Mouse (Mus musculus): Measurements from ENCODE around the gene Epb41l3. TPM values are rescaled to one million over a fixed set of nuclear protein-coding genes. Genes with fewer than 3 reads are reported as not detected.

The Epb41l3 gene
- polyA plus RNA-seq, 1 experiment from 2014 or later, result 125 TPM

DNA sequence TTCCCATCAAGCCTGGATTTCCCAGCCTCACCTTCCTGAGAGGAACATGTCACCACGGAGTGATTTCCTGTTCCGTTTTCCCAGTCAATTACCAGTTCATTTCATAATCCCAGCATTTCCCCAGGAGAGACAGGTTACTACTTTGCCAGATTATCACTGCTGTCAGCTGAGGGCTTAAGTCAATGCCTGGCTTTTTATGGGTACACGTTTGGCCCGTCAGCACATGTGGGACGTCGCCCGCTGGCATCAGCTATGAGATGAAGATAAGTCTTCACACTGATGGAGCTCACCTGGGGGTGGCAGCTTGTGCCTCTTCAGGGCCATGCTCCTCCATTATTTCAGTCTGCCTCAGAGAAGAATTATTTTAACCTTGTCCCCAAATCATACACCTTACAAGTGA, 145.4 kb downstream of the Epb41l3 start:
- Histone ChIP-seq H3K4me3 (replicated peaks) (no peak overlapping the region), H3K9me3 (replicated peaks) (no peaks in the 10 kb centered on the region), H3K27ac (replicated peaks) (no peak overlapping the region), H3K9ac (no peak overlapping the region), H3K36me3 (peaks cover 31% of the 10 kb centered on the region), H3K4me2 (replicated peaks) (no peak overlapping the region), H3K27me3 (no peaks in the 10 kb centered on the region), H3K4me1 (peaks cover 7% of the 10 kb centered on the region; the same call in 1 of the 2 replicates)
- WGBS, result 78% methylated on average over 7 of the region's 7 CpGs
- no peak for ATAC-seq (ENCODE audit: insufficient number of reproducible peaks, low FRiP score, low TSS enrichment, low read depth)

DNA sequence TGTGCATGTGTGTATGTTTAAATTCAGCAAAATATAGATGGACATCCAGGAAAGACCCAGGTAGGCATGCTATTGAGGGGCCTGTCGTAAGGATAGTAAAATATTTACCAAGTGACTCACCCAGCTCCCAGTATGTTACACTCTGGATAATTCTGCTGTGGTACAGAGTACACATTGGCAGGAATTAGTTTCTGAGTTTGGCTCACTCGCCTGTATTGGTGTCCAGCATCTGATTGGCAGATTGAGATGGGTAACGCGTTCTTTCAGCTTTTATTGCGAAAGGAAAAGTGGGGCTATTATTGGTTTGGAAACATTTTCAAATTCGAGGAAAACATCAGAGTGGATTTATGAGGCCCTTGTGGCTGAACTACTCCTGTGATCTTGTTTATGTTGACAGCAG, 145.9 kb downstream of the Epb41l3 start:
- Histone ChIP-seq H3K4me1 (peaks cover 12% of the 10 kb centered on the region; the same call in 1 of the 2 replicates), H3K4me3 (replicated peaks) (no peak overlapping the region), H3K9ac (no peak overlapping the region), H3K27me3 (no peaks in the 10 kb centered on the region), H3K36me3 (peaks cover 31% of the 10 kb centered on the region), H3K4me2 (replicated peaks) (no peak overlapping the region), H3K27ac (replicated peaks) (no peak overlapping the region), H3K9me3 (replicated peaks) (no peaks in the 10 kb centered on the region)
- 64% methylated on average over 6 of the region's 6 CpGs for WGBS
- ATAC-seq (ENCODE audit: insufficient number of reproducible peaks, low FRiP score, low TSS enrichment, low read depth), result no peak

GRCm38 (mm10) chr17:69221966-69222692, 146.6 kb downstream of the Epb41l3 start:
- H3K9me3 ChIP-seq (replicated peaks), result no peaks in the 10 kb centered on the region
- no peak overlapping the region for H3K9ac ChIP-seq
- WGBS, result 37% methylated on average over 10 of the region's 10 CpGs
- H3K36me3 ChIP-seq, result peaks cover 26% of the 10 kb centered on the region
- no peak overlapping the region for H3K4me2 ChIP-seq (replicated peaks)
- ATAC-seq (ENCODE audit: insufficient number of reproducible peaks, low FRiP score, low TSS enrichment, low read depth), result no peak
- no peaks in the 10 kb centered on the region for H3K27me3 ChIP-seq
- peaks cover 20% of the 10 kb centered on the region for H3K4me1 ChIP-seq
- no peak overlapping the region for H3K4me3 ChIP-seq (replicated peaks)
- H3K27ac ChIP-seq (replicated peaks), result peak overlapping the region; percentile 34; the same call in 1 of the 2 replicates

GRCm38 (mm10) chr17:69225996-69226395, 150.5 kb downstream of the Epb41l3 start:
- H3K9ac ChIP-seq, result no peak overlapping the region
- peaks cover 31% of the 10 kb centered on the region for H3K4me1 ChIP-seq
- H3K4me2 ChIP-seq (replicated peaks), result no peak overlapping the region
- no peak overlapping the region for H3K27ac ChIP-seq (replicated peaks)
- no peak for ATAC-seq (ENCODE audit: insufficient number of reproducible peaks, low FRiP score, low TSS enrichment, low read depth)
- H3K9me3 ChIP-seq (replicated peaks), result no peaks in the 10 kb centered on the region
- no peak overlapping the region for H3K4me3 ChIP-seq (replicated peaks)
- H3K36me3 ChIP-seq, result peaks cover 19% of the 10 kb centered on the region
- no peaks in the 10 kb centered on the region for H3K27me3 ChIP-seq
- WGBS, result 83% methylated on average over 7 of the region's 7 CpGs

DNA sequence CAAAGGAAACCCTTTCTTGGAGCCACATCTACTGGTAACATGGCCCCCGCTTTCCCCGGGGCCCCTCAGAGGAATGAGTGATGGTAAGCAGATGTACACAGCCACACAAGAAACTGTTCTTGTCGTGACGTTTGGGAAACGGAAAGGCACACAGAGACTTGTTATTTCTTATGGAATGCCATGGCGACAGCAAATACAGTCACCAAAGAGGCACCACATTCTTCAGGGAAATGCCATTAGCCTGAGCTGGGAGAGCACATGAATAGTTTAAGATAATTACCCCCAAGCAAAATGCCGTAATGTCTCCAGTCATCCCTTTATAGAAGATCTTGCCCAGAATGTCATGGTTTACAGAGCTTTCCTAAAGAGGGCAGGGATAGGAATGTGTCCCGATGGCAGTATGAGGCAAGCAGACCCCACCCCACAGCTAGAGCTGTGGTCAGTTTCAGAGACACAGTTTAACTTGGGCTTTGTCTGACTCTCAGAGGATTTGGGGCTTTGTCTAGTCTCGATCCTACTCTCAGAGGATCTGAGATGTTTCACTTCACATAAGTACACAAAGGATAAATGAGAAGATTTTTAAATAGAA, 152.0 kb downstream of the Epb41l3 start:
- peak overlapping the region; percentile 52 for H3K27ac ChIP-seq (replicated peaks)
- H3K27me3 ChIP-seq, result no peaks in the 10 kb centered on the region
- H3K9me3 ChIP-seq (replicated peaks), result no peaks in the 10 kb centered on the region
- no peak overlapping the region for H3K9ac ChIP-seq
- 27% methylated on average over 9 of the region's 9 CpGs for WGBS
- peaks cover 19% of the 10 kb centered on the region for H3K36me3 ChIP-seq
- no peak overlapping the region for H3K4me2 ChIP-seq (replicated peaks)
- no peak overlapping the region for H3K4me3 ChIP-seq (replicated peaks)
- H3K4me1 ChIP-seq, result peaks cover 35% of the 10 kb centered on the region
- peak; percentile 45; the same call in 1 of the 2 replicates for ATAC-seq (ENCODE audit: insufficient number of reproducible peaks, low FRiP score, low TSS enrichment, low read depth)

DNA sequence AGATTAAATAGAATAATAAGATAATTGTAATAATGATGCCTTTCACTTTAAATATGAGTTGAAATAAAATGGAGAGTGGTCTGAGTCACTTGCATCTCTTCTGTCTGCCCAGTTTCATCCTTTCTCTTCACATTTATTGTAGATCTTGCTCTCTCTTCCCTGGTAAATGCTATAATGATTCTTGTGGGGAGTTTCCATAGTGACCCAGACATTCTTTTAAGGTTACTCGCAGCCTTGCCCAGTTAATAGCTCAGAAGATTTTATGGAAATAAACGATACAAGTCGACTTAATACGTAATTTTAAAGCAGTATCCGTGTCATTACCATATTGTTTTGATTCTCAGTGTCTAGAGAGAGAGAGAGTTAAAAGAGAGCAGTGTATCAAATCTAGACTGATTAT, 154.0 kb downstream of the Epb41l3 start:
- no peak overlapping the region for H3K4me2 ChIP-seq (replicated peaks)
- ATAC-seq (ENCODE audit: insufficient number of reproducible peaks, low FRiP score, low TSS enrichment, low read depth), result no peak
- H3K9ac ChIP-seq, result no peak overlapping the region
- WGBS, result 44% methylated on average over 5 of the region's 5 CpGs
- peaks cover 35% of the 10 kb centered on the region for H3K4me1 ChIP-seq
- peaks cover 9% of the 10 kb centered on the region; the same call in 1 of the 2 replicates for H3K36me3 ChIP-seq
- no peaks in the 10 kb centered on the region for H3K27me3 ChIP-seq
- no peaks in the 10 kb centered on the region for H3K9me3 ChIP-seq (replicated peaks)
- H3K27ac ChIP-seq (replicated peaks), result no peak overlapping the region
- no peak overlapping the region for H3K4me3 ChIP-seq (replicated peaks)

DNA sequence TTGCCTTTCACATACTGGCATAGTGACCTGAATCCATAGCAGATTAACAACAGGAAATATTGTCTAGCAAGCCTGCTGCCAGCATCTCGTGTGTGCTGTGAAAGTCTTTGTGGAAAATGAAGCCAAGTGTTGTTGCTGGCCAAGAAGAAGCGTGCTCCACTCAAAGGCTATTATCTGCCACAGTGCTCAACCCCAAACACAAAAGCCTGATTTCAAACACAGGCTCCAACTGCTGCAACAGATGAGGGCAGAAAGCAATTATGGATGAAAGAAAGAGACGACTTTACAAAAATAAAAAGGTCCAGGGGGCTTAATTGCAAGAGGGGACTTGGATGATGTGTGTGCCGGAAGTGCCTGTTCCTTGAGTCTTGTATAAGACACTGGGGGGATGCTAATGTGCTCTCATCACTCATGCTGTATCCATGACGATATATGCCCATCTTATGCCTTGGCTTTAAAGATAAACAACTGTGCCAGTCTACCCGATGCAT, 154.7 kb downstream of the Epb41l3 start:
- Histone ChIP-seq H3K9ac (no peak overlapping the region), H3K4me3 (replicated peaks) (no peak overlapping the region), H3K9me3 (replicated peaks) (no peaks in the 10 kb centered on the region), H3K27ac (replicated peaks) (no peak overlapping the region), H3K4me2 (replicated peaks) (no peak overlapping the region), H3K36me3 (peaks cover 2% of the 10 kb centered on the region; the same call in 1 of the 2 replicates), H3K4me1 (peaks cover 35% of the 10 kb centered on the region), H3K27me3 (no peaks in the 10 kb centered on the region)
- 40% methylated on average over 6 of the region's 6 CpGs for WGBS
- ATAC-seq (ENCODE audit: insufficient number of reproducible peaks, low FRiP score, low TSS enrichment, low read depth), result no peak

GRCm38 (mm10) chr17:69231360-69231759, 155.9 kb downstream of the Epb41l3 start:
- no peaks in the 10 kb centered on the region for H3K36me3 ChIP-seq
- H3K9me3 ChIP-seq (replicated peaks), result no peaks in the 10 kb centered on the region
- H3K4me3 ChIP-seq (replicated peaks), result no peak overlapping the region
- WGBS, result 64% methylated on average over 5 of the region's 5 CpGs
- H3K9ac ChIP-seq, result no peak overlapping the region
- H3K27ac ChIP-seq (replicated peaks), result no peak overlapping the region
- H3K27me3 ChIP-seq, result no peaks in the 10 kb centered on the region
- ATAC-seq (ENCODE audit: insufficient number of reproducible peaks, low FRiP score, low TSS enrichment, low read depth), result no peak
- H3K4me1 ChIP-seq, result peaks cover 29% of the 10 kb centered on the region
- no peak overlapping the region for H3K4me2 ChIP-seq (replicated peaks)

GRCm38 (mm10) chr17:69237172-69237571, 161.7 kb downstream of the Epb41l3 start:
- ATAC-seq (ENCODE audit: insufficient number of reproducible peaks, low FRiP score, low TSS enrichment, low read depth), result no peak
- H3K4me1 ChIP-seq, result peaks cover under 1% of the 10 kb centered on the region
- H3K4me2 ChIP-seq (replicated peaks), result no peak overlapping the region
- no peaks in the 10 kb centered on the region for H3K9me3 ChIP-seq (replicated peaks)
- H3K9ac ChIP-seq, result no peak overlapping the region
- H3K36me3 ChIP-seq, result peaks cover 26% of the 10 kb centered on the region
- no peak overlapping the region for H3K4me3 ChIP-seq (replicated peaks)
- WGBS, result 98% methylated on average over 3 of the region's 3 CpGs
- no peak overlapping the region for H3K27ac ChIP-seq (replicated peaks)
- H3K27me3 ChIP-seq, result no peaks in the 10 kb centered on the region

GRCm38 (mm10) chr17:69238810-69239373, 163.4 kb downstream of the Epb41l3 start:
- Histone ChIP-seq H3K4me2 (replicated peaks) (no peak overlapping the region), H3K27me3 (no peaks in the 10 kb centered on the region), H3K27ac (replicated peaks) (no peak overlapping the region), H3K9me3 (replicated peaks) (no peaks in the 10 kb centered on the region), H3K4me1 (no peaks in the 10 kb centered on the region), H3K36me3 (peaks cover 26% of the 10 kb centered on the region), H3K4me3 (replicated peaks) (no peak overlapping the region), H3K9ac (no peak overlapping the region)
- WGBS, result 92% methylated on average over 4 of the region's 4 CpGs
- peak; percentile 54; the same call in 1 of the 2 replicates for ATAC-seq (ENCODE audit: insufficient number of reproducible peaks, low FRiP score, low TSS enrichment, low read depth)

GRCm38 (mm10) chr17:69239423-69239822, 163.9 kb downstream of the Epb41l3 start:
- H3K27ac ChIP-seq (replicated peaks), result no peak overlapping the region
- 58% methylated on average over 6 of the region's 6 CpGs for WGBS
- ATAC-seq (ENCODE audit: insufficient number of reproducible peaks, low FRiP score, low TSS enrichment, low read depth), result no peak

More at GRCm38 (mm10) chr17:69239423-69239822, 163.9 kb downstream of the Epb41l3 start:
- no peak overlapping the region for H3K4me2 ChIP-seq (replicated peaks)
- H3K4me3 ChIP-seq (replicated peaks), result no peak overlapping the region
- H3K4me1 ChIP-seq, result no peaks in the 10 kb centered on the region
- H3K36me3 ChIP-seq, result peaks cover 26% of the 10 kb centered on the region
- H3K9ac ChIP-seq, result no peak overlapping the region
- H3K9me3 ChIP-seq (replicated peaks), result no peaks in the 10 kb centered on the region
- H3K27me3 ChIP-seq, result no peaks in the 10 kb centered on the region
